Mouse (Mus musculus): ENCODE data around the gene C1qtnf1. TPM values are rescaled to one million over a fixed set of nuclear protein-coding genes. Genes with fewer than 3 reads are reported as not detected.
A peak's percentile ranks its signal among the peaks of the same experiment; 100 is the strongest.

C1qtnf1 gene
- polyA plus RNA-seq, 1 experiment from 2014 or later: 2.3 TPM

DNA sequence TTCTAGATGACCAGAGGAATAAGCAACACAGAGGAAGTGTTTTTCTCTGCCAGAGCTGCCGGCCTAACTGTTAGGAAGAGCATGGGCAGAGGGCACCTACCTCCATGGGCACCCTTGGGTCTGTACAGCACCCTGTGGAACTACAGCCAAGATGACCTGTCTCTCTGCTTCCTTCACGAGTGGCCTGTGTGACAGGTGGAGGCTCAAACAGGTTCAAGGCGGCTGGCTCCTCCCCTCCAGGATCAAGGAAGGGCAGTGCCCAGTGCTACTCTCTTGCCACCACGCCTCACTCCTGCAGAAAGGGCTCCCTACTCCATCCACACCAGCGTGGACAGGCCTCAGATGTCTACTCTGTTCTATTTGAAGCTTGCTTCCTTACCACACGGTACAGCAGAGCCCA, 12.4 kb upstream of the C1qtnf1 start:
- Histone ChIP-seq H3K4me3 (no peak overlapping the region), H3K36me3 (replicated peaks) (peaks cover 52% of the 10 kb centered on the region), H3K27me3 (ENCODE audit: poor library complexity, severe bottlenecking) (no peaks in the 10 kb centered on the region), H3K27ac (no peak overlapping the region), H3K4me1 (peaks cover 32% of the 10 kb centered on the region), H3K9me3 (no peaks in the 10 kb centered on the region)
- 92% methylated on average over 6 of the region's 6 CpGs for WGBS
- DNase-seq (ENCODE audit: extremely low spot score, low spot score): no peak

DNA sequence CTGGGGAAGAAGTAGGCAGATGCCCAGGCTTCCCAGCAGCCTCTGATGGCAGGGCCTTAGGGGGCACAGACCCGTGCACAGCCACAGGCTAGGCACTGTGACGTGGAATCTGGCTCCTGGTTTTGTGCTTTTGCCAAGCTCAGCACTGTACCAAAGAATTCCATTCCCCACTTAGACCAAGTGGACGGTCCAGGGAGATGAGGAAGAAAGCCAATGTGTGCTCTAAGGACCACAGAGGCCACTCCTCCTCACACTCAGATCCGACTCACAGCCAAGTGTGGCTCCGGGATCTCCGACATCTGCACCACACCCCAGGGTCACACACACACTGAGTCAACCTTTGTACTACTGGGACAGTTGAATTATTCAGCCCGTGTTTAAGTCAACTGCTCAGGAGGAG, 12.0 kb upstream of the C1qtnf1 start:
- H3K27me3 ChIP-seq (ENCODE audit: poor library complexity, severe bottlenecking): no peaks in the 10 kb centered on the region
- peaks cover 32% of the 10 kb centered on the region for H3K4me1 ChIP-seq
- H3K4me3 ChIP-seq: no peak overlapping the region
- WGBS: 92% methylated on average over 7 of the region's 7 CpGs
- no peaks in the 10 kb centered on the region for H3K9me3 ChIP-seq
- peaks cover 48% of the 10 kb centered on the region for H3K36me3 ChIP-seq (replicated peaks)
- no peak overlapping the region for H3K27ac ChIP-seq
- no peak for DNase-seq (ENCODE audit: extremely low spot score, low spot score)

DNA sequence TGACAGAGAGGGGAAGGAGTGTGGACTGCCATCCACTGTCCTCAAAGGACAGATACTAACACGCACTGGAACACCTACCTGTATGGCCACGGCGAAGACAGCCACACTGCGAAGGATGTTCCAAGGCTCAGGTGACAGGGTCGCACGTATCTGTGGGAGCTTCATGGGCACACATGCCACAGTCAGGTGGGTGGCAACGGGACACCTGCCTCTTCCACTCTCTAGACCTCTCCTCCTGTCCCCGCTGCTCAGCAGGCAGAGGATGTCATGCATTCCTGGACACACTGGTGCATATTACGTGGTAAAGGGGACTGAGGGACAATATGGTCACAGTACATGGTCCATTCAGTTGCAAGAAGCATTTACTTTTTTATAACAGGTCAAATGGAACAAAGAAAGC, 10.5 kb upstream of the C1qtnf1 start:
- Histone ChIP-seq H3K27me3 (ENCODE audit: poor library complexity, severe bottlenecking) (peaks cover 2% of the 10 kb centered on the region; the same call in 1 of the 2 replicates), H3K9me3 (no peaks in the 10 kb centered on the region), H3K4me3 (peak overlapping the region; percentile 86), H3K36me3 (replicated peaks) (peaks cover 36% of the 10 kb centered on the region), H3K27ac (no peak overlapping the region), H3K4me1 (peaks cover 32% of the 10 kb centered on the region)
- no peak for DNase-seq (ENCODE audit: extremely low spot score, low spot score)
- WGBS: 90% methylated on average over 9 of the region's 9 CpGs

DNA sequence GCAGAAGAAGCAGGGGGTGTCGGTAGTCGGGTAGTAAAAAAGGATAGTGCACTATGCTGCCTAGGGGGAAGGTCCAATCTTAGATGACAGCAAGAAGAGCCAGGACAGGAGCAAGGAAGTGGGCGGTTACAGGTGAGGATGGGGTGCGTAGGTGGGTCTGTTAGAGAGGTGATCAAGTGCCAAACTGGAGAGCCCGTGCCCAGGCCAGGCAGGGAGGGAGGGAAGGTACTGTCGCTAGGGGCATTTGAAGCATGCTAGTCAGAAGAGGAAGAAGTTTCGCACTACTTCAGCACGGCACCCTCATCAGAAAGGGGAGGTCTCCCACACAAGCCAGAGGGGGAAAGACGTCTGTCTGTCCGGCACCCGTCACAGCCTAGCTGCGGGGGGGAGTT, 9.6 kb upstream of the C1qtnf1 start:
- DNase-seq (ENCODE audit: extremely low spot score, low spot score): no peak
- 6% methylated on average over 12 of the region's 12 CpGs for WGBS
- peaks cover 8% of the 10 kb centered on the region; the same call in 1 of the 2 replicates for H3K27me3 ChIP-seq (ENCODE audit: poor library complexity, severe bottlenecking)
- H3K4me1 ChIP-seq: peaks cover 38% of the 10 kb centered on the region
- H3K27ac ChIP-seq: peak overlapping the region; percentile 89
- H3K9me3 ChIP-seq: no peaks in the 10 kb centered on the region
- H3K4me3 ChIP-seq: peak overlapping the region; percentile 86
- H3K36me3 ChIP-seq (replicated peaks): peaks cover 35% of the 10 kb centered on the region

DNA sequence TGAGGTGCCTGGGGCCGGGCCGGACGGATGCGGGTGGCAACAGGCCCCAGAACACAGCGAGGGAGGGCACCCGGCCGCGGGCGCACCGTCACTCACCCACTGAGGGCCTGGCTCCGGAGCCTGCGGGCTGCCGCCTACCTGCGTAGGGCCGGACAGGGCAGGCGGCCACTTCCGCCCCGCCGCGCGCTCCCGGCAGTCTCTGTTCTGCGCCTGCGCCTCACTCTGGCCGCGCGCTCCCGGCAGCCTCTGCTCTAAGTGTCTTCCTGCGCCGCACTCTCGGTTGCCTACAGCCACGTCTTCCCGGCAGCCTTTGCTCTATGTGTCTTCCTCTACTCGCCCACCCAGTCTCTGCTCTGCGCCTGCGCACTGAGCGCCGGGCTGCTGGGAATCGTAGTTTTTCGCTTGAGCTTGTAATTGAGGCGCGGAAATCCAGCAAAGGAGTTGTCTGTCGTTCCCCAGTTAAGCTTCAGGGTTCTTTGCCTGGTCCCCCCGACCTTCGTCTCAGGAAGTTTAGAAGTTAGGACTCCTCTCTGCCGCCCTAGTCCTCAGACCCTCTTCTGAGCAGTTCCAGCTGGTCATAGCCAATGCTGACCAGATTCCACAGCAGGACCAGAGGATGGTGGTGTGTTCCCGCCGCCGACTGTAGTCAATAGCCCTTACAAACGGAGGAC, 9.0 kb upstream of the C1qtnf1 start, which contains the start of gene Cant1:
Gene Cant1, minus strand, starts transcription at position 253 of the 671 bp plus-strand sequence.
- peak within 1 kb of the TSS; percentile 89 for H3K27ac ChIP-seq

DNA sequence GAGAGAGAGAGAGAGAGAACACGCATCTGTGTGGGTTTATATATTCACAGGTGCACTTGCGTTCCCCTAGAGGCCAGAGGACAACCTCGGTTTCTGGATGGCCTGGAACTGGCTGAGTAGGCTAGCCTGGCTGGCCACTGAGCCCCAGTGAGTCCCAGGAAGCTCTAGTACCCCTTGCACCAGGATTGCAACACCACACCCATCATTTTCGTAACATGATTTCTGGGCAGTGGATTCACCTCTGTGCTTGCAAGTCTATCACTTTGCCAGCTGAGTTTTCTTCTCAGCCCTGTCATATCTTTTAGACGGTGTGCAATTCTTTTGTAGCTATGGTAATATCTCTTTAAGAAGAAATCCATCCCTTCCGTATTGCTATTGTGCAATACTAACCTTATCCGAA, 7.7 kb upstream of the C1qtnf1 start:
- Histone ChIP-seq H3K36me3 (replicated peaks) (peaks cover 17% of the 10 kb centered on the region), H3K27ac (no peak overlapping the region), H3K4me1 (peaks cover 55% of the 10 kb centered on the region), H3K9me3 (no peaks in the 10 kb centered on the region), H3K4me3 (0 out of 2 replicates have a peak overlapping the region, but pooled peaks have one; percentile 86), H3K27me3 (ENCODE audit: poor library complexity, severe bottlenecking) (peaks cover 21% of the 10 kb centered on the region; the same call in 1 of the 2 replicates)
- WGBS: 76% methylated on average over 7 of the region's 7 CpGs
- no peak for DNase-seq (ENCODE audit: extremely low spot score, low spot score)

More for the DNA sequence above, 9.0 kb upstream of the C1qtnf1 start, which contains the start of gene Cant1:
- peaks cover 30% of the 10 kb centered on the region for H3K36me3 ChIP-seq (replicated peaks)
- peak; percentile 98 for DNase-seq (ENCODE audit: extremely low spot score, low spot score)
- H3K27me3 ChIP-seq (ENCODE audit: poor library complexity, severe bottlenecking): peaks cover 13% of the 10 kb centered on the region; the same call in 1 of the 2 replicates
- H3K4me1 ChIP-seq: peaks cover 43% of the 10 kb centered on the region
- H3K9me3 ChIP-seq: no peaks in the 10 kb centered on the region
- 0% methylated on average over 50 of the region's 50 CpGs for WGBS
- peak within 1 kb of the TSS; percentile 86 for H3K4me3 ChIP-seq

DNA sequence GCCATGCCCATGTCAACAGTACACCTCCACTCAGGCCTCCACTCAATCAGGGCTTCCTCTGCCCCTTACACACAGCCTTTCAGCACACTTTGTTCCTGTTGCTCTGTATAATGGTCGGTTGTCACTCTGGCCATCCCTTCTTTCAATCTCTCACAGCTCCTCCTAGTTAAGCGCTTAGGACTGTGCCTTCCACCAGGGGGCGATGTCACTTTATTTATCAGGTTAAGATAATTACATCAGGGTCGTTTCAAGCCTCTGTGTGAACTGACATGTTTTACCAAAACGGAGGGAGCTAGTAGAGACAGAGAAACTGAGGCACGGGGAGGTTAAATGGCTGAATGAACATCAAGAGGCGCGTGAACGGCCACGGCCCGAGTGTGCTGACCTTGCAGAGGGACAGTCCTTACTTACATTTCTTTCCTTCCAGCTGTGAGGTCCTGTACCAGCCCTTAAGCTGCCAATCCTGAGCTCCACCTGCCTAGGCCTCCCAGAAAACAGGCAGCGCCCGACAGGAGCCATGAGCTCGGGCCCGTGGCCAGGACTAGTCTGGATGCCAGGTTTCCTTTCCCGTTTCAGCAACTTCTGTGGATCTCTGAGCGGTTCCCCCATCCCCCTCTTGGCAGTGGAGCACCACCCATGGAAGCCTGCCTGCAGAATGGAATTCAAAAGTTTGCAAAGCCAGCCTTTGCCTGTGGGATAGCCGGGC, 4.6 kb upstream of the C1qtnf1 start:
- Histone ChIP-seq H3K4me3 (peak overlapping the region; percentile 23), H3K27ac (peak overlapping the region; percentile 69; the same call in 1 of the 2 replicates)

DNA sequence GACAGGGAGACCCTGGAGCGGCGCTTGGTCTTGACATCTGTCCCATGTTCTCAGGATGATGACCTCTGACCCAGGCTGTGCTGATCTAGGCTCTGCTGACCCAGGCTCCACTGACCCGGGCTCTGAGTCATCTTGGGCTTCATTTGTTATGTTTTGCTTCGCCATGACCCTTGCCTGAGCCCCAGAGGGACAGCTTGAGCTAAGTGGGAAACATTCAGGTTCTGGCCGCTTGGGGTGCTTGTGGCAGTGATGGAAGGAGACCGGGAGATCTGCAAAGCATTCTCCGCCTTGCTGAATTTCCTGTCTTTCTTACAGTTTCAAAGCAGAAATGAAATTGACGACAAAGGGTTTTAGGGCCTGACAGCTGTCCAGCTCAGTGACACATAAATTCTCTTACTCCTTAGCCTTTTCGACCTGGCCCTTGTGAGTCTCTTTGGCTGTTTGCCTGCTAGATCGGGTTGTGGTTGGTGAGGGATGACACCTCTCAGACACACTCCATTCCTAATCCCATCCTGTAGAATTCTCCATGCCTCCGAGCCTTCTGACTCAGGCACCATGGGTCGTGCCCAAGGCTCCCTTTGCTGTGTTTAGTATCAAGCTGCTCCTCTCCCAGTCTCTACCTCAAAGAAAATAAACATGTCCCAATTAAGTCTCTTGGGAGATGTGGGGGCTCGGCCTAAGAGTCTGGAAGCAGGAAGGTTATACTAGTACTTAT, 3.2 kb upstream of the C1qtnf1 start:
- 71% methylated on average over 13 of the region's 13 CpGs for WGBS
- H3K4me1 ChIP-seq: peaks cover 56% of the 10 kb centered on the region

More for the DNA sequence above, 4.6 kb upstream of the C1qtnf1 start:
- DNase-seq (ENCODE audit: extremely low spot score, low spot score): peak; percentile 81
- Histone ChIP-seq H3K27me3 (ENCODE audit: poor library complexity, severe bottlenecking) (peaks cover 44% of the 10 kb centered on the region), H3K4me1 (peaks cover 54% of the 10 kb centered on the region), H3K9me3 (no peaks in the 10 kb centered on the region), H3K36me3 (replicated peaks) (no peaks in the 10 kb centered on the region)
- WGBS: 6% methylated on average over 18 of the region's 18 CpGs

DNA sequence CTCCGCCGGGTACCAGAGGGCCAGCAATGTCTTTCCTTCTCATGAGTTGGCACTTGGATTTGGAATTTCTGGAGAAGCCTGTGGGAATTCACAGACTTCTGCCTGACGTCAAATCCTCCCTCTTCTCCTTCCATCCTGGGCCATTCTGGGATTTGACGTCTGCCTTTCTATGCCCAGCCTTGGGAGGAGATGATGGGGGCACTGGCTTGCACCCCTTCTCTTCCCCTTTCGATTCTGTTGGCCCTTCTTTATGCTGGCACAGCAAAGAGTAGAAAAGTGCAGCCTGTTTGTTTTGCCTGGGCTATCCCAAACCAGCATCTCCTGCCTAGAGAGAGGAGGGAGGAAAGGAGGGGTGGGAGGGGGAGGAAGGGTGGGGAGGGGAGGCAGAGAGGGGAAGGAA, 1.2 kb upstream of the C1qtnf1 start:
- Histone ChIP-seq H3K27me3 (ENCODE audit: poor library complexity, severe bottlenecking) (peaks cover 60% of the 10 kb centered on the region), H3K9me3 (no peaks in the 10 kb centered on the region), H3K27ac (0 out of 2 replicates have a peak overlapping the region, but pooled peaks have one; percentile 8), H3K4me3 (no peak overlapping the region), H3K36me3 (replicated peaks) (no peaks in the 10 kb centered on the region), H3K4me1 (peaks cover 64% of the 10 kb centered on the region)
- DNase-seq (ENCODE audit: extremely low spot score, low spot score): no peak
- WGBS: 75% methylated on average over 5 of the region's 5 CpGs

More for the DNA sequence above, 3.2 kb upstream of the C1qtnf1 start:
- Histone ChIP-seq H3K27ac (no peak overlapping the region), H3K27me3 (ENCODE audit: poor library complexity, severe bottlenecking) (peaks cover 55% of the 10 kb centered on the region), H3K9me3 (no peaks in the 10 kb centered on the region), H3K4me3 (no peak overlapping the region), H3K36me3 (replicated peaks) (no peaks in the 10 kb centered on the region)
- DNase-seq (ENCODE audit: extremely low spot score, low spot score): no peak

DNA sequence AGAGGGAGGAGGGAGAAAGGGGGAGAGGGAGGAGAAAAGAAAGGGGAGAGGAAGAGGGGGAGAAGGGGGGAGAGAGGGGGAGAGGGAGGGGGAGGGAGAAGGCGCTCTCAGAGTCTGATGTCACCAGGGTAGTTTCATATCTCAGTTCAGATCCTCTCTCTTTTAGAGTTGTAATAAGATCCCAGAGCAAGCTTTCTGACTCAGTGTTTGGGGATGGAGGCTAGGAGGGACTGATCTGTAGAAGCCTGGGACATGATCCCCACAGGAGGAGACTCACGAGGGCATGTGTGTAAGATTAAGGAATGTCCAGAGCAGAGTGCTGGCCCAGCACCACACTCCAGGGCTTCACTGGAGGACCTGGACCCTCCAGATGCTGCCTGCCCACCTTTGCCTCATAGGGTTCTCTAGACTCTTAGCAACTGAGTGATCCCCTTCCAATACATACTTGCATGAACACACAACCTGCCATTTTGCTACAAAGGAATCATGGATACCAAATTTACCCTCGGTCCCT, 680 bp upstream of the C1qtnf1 start:
- H3K36me3 ChIP-seq (replicated peaks): no peaks in the 10 kb centered on the region
- peaks cover 64% of the 10 kb centered on the region for H3K4me1 ChIP-seq
- DNase-seq (ENCODE audit: extremely low spot score, low spot score): no peak
- no peaks in the 10 kb centered on the region for H3K9me3 ChIP-seq
- no peak overlapping the region for H3K4me3 ChIP-seq
- 0 out of 2 replicates have a peak overlapping the region, but pooled peaks have one; percentile 69 for H3K27ac ChIP-seq
- peaks cover 59% of the 10 kb centered on the region for H3K27me3 ChIP-seq (ENCODE audit: poor library complexity, severe bottlenecking)
- WGBS: 49% methylated on average over 3 of the region's 3 CpGs

DNA sequence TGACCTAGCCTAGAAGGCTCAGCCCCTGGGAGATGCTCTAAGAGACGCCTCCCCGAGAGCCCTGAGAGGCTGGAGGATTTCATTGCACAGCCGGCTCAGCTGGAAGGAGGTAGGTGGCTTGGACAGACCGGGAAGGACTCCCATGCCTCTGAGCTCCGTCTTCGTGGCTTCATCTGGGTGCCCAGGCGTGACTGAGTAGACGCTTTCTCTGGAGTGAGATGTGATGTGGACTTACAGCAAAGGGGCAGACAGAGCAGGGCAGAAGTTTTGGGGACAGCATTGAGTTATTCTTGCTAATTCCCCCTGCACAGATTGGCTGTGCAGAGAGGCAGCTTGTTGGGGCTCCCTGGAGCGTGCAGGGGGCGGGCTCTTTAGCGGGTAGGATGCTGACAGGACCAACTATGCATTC, 461 bp downstream of the C1qtnf1 start:
- Histone ChIP-seq H3K36me3 (replicated peaks) (no peaks in the 10 kb centered on the region), H3K27ac (peak overlapping the region; percentile 69), H3K9me3 (no peaks in the 10 kb centered on the region), H3K4me1 (peaks cover 62% of the 10 kb centered on the region), H3K27me3 (ENCODE audit: poor library complexity, severe bottlenecking) (peaks cover 52% of the 10 kb centered on the region), H3K4me3 (peak overlapping the region; percentile 38)
- no peak for DNase-seq (ENCODE audit: extremely low spot score, low spot score)
- 9% methylated on average over 11 of the region's 11 CpGs for WGBS

DNA sequence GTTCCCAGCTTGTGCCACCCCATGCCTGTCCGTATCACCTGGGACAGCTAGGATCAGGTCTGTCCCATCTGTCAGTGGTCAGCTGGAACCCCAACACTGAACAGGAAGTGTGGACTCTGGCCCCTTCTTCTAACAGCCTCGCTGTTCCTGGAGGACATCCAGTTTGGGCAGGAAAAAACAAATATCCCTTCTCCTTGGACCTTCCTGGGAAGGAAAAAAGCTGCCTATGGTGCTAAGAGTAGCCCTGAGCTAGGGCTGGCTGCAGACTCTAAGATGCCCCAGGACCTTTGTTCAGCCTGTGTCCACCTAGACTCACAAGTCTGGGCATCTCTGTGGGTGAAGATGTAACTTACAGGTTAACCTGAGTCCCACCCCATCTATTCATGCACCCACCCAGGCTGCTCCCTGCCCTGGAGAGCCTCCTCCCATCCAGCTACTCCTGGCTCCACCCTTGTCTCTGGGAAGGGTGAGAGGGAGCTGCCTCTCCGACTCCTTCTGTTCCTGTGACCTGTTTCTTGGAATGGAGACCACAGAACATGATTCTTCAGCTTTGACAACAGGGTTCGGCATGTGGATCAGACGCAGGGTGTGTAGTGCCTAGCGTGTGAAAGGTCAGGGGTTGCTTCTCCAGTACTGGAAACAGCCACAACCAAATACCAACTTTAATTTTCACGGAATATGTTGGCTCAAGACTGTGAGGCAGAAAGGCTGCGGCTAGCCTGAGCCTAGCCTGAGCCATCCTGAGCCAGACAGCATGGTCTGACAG, 1.1 kb downstream of the C1qtnf1 start:
- 65% methylated on average over 8 of the region's 8 CpGs for WGBS
- Histone ChIP-seq H3K27me3 (ENCODE audit: poor library complexity, severe bottlenecking) (peaks cover 45% of the 10 kb centered on the region), H3K4me3 (peak overlapping the region; percentile 38), H3K9me3 (no peaks in the 10 kb centered on the region), H3K36me3 (replicated peaks) (no peaks in the 10 kb centered on the region), H3K4me1 (peaks cover 62% of the 10 kb centered on the region), H3K27ac (peak overlapping the region; percentile 69)
- DNase-seq (ENCODE audit: extremely low spot score, low spot score): no peak

Measured in forebrain, embryonic 10.5 days (tissue).